Mouse (Mus musculus) bone marrow, adult 2 months (tissue): ENCODE measurements at regions not wholly inside any gene's neighbourhood (a gene's known extent, or its start where the extent isn't known, plus 50 kb on each side); places are given as distances from the start of the nearest gene placed in this dataset.

Source experiments
- CTCF ChIP-seq: fragments of 200-500 bp; IDR thresholded peaks from 2 replicates; pipeline ENCODE4 v1.5.1; 2011; ENCODE audit warnings: low read length, control low read depth; ENCODE audit not compliant: control insufficient read depth, insufficient read depth
- POLR2A ChIP-seq: fragments of 200-500 bp; IDR thresholded peaks from 2 replicates; pipeline ENCODE4 v1.6.1; 2011; ENCODE audit warnings: low read depth, mild to moderate bottlenecking, control low read depth, low read length, borderline replicate concordance; ENCODE audit not compliant: control insufficient read depth

DNA sequence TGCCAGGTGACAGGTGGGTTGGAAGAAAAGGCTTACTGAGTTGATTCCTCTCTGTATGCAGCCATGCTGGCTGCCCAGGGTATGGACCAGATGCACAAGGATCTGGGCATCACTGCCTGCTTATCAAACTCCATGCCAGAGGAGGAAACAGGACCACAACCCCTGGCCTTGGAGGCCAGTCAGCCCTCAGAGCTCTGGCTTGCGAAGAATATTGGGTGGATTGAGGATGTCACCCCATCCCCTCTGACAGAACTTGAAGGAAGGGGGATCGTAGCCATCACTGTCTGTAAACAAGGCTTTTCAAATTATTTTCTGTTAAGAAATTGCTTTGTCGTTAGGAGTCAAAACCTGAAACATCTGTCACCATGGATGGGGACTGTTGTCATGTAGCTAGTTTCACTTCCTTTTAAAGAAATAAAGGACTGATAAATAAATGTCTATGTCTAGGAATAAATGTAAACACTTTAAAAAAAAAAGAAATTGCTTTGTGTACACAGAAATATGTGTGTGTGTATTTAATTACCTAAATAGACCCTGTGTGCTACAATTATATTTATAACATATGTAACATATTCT, 55.0 kb upstream of the Tbl1xr1 start:
- TF ChIP-seq POLR2A (no peak), CTCF (no peak)
